Mouse (Mus musculus) erythroblast, adult 5-6 weeks (primary cell): Measurements from ENCODE around the gene Mroh7. TPM values are rescaled to one million over a fixed set of nuclear protein-coding genes. Genes with fewer than 3 reads are reported as not detected.
A peak's percentile ranks its signal among the peaks of the same experiment; 100 is the strongest.

Experiments
- ATAC-seq: replicated peaks from 2 replicates; pipeline ENCODE4 v1.8.0; 2016; ENCODE audit warnings: moderate number of reproducible peaks, mild to moderate bottlenecking, moderate TSS enrichment, inconsistent platforms; ENCODE audit not compliant: poor library complexity, low FRiP score, severe bottlenecking
- total RNA-seq, 2 experiments: library from RNA; stranded (forward) in 1 of 2; stranded (reverse) in 1 of 2; fragments of 150-400 nt in 1 of 2; fragments of 200-764, 138-1000 nt in 1 of 2; gene quantifications; 2 replicates each; pipeline versions ENCODE4 v1.2.3 to v1.2.4; 2015 to 2017; ENCODE audit warnings: low replicate concordance in 2 of 2

Mroh7 gene
- total RNA-seq, 2 experiments from 2014 or later = not detected

DNA sequence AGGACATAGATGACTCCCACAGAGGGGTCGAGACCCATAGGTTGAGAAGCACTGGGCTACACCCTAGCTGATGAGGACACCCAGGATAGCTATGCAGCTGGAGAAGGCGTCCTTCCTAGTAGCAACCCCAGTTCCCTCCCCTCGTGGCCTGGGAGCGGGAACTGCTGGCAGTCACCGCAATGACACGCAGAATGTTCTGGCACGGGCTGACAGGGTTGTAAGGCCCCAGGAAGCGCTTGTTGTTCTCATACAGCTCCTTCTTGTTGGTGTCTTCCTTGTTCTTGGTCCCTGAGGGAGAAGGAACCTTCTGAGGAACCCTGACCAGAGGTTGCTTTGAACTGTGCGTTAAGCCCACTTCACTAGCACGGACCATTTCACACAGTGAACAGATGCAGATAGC, 26.8 kb downstream of the Mroh7 start:
- no peak for ATAC-seq

DNA sequence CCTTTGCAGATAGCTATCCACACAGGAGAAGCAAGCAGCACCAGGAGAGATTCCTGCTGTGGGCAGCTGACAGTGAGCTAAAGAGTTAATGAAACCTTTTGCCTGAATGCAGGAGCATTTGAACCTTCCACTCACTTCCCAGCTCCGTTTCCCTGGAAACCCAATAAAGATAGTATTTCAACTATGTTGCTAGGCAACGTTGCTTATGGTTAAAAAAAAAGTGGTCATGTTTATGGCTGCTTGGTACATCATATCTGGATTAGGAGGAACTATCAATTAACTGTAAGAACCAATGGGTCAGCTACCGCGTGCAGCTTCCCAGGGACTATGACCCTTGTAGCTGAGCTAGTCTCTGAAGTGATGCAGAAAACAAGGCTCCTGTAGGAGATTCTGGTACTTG, 29.9 kb downstream of the Mroh7 start:
- no peak for ATAC-seq

DNA sequence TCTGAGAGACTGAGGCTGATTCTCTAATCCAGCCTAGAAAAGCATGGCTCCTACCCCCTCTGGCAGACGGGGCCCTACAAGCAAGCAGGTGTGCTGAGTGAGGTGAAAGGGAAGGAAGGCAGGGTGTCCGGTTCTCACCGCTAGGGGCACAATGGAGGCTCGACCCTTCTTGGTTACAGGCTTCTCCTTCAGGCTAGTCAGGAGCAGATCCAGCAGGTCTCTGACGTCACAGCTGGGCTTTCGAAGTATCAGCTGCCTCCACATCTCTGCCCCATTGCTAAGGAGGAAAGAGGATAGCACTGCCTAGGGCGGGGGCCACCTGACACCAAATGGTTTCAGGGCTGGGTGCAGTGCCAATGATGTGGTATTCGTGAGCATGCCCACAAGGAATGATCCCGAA, 30.7 kb downstream of the Mroh7 start:
- ATAC-seq = 0 out of 2 replicates have a peak, but pooled peaks have one; percentile 51

DNA sequence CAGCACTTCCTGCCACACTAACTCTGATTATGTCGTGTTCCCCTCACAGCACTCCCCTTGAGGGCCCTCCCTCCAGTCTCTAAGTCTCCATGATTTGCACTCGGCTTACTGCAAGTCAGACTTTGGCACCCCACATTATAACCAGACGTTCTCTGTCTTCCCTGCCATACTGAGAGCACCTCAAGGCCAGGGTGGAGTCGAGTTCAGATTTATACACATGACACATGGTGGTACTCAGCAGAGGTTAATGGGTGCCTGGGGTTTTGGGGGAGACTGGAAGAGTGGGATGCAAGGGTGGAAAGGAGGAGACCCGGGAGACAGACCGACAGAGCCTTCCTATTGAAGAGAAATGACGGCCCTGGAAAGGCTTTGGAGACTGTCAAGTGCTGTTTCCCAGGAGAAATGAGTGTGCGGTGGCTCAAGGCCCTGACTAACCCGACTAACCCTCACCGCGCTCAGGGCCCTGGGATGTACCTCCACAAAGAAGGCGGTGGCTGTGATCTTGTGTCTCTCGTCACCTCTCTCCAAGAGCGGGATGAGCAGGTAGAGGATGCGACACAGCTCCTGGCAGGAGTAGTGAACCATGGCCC, 36.8 kb downstream of the Mroh7 start:
- ATAC-seq = no peak

DNA sequence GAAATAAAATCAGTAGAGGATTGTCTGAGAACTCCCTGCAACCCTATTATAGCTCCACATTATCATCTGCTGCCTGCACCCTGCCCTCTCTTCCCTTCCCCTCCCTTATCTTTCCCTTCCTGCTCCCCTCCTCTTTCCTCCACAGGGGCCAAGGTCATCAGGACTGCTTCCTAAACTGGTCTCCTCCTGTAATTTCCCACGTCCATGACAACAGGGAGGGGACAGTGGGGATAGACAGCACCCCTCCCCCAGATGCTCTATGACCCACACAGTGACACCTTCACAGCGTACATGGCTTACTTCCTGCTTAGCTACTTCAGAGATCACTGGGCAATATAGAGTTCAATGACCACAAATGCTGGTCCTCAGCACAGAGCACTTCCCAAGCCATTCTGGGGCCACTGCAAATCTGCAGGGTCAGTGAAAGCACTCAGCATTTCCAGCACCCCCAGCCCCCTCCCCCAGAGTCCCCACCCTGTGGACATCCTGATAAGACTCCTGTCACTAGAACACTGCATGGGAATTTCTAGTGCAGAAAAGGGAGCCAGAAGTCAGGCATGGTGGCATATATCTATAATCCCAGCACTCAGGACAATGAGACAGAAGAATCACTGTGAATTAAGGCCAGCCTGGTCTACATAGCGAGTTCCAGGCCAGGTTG, 42.0 kb downstream of the Mroh7 start:
- no peak for ATAC-seq

DNA sequence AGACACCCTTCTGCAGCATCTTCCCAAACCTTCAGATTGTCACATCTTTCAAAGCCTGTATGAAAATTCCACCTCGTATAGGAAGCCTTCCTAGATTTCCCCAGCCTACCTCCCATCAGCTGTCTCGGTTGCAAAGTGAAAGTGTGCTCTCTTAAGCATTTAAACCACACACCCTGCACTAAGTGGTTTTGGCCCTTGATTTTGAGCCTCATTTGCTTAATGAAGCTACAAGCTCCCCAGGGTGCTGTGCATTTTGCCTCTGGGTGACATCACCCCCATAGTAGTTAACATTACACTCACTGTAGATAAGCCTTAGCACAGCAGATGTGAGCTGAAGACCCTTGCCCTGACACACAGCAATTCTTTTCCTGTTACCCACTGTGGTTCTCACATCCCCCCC, 49.8 kb downstream of the Mroh7 start:
- ATAC-seq = no peak

DNA sequence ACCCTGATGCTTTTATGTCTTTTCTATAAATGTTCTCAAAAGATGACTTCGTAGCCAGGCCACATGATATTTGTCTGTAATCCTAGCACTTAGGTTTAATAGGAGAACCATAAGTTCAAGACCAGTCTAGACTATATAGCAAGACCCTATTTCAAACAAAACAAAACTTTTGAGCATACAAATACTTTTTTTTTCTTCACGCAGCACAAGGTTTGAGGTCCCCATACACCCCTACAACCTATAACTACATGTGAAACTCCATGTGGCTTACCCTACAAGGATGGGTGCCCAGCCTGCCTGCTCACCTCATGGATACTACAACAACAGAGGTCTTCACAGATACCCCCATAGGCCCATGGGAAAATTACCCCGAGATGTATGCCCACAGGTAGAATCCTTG, 51.6 kb downstream of the Mroh7 start:
- ATAC-seq = peak; percentile 30; the same call in 1 of the 2 replicates

DNA sequence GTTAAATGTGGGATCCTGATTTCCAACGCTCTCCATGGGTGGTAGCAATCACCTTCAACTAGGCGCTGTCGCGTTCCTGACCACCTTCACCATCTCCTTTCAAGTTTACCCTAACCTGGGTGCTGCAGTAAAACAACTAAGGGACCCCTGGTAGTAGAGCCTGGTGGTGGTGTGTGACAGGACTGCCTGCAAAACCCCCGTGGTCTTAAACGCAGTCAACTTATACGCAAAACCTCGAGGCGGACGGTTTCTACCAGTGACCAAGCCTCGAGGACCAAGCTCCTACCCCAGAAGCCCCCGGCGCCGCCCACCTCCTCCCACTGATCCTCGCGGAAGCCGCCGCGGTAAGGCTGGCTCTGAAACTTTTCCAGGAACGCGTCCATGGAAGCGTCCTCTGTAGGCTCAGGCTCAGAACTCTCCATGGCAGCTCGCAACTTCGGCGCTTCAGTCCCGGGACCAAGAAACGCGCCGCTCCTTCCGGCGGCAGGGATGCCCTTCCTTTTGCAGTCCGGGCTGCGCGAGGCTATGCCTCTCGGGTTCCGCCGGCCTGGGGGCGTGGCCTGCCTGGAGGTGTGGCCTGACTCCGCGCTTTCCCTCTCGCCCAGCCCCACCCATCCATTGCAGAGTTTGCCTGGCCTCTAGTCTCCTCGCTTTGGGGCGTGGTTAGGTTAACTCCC, 52.1 kb downstream of the Mroh7 start, which contains the start of gene Ttc4:
Ttc4 (minus strand) TSS at position 503 of the 677 bp plus-strand sequence.
- peak; percentile 97 for ATAC-seq

DNA sequence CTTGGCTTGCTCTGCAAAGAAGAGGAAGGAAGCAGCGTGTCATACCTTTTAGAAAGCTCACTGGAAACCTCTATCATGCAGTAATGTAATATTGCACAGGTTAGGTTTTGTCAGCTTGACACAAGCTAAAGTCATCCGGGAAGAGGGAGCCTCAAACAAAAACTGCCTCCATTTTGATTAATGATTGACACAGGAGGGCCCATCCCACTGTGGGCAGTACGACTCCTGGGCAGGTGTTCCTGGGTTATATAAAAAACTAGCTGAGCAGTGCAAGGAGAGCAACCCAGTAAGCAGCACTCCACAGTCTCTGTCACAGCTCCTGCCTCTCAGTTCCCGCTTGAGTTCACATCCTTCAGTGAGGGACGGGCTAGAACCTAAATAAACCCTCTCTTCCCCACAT, 54.0 kb downstream of the Mroh7 start:
- ATAC-seq = no peak

DNA sequence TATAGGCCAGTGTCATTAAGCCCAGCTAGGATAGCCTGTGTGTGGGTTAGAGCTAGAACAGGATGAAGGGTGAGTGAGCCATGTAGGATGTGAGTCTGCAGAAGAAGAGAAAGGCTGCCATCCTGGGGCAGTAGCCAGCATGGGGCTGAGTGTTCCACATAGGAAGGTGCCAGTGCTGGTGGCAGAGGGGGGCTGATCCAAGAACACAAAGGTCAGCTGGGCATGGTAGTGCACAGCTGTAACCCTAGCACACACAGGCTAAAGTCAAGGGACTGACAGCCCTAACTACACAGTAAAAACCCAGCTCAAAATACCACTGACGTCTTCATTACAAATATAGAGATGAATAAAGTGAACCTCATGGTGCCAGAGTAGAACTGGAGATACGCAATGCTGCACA, 64.2 kb downstream of the Mroh7 start:
- ATAC-seq = no peak

DNA sequence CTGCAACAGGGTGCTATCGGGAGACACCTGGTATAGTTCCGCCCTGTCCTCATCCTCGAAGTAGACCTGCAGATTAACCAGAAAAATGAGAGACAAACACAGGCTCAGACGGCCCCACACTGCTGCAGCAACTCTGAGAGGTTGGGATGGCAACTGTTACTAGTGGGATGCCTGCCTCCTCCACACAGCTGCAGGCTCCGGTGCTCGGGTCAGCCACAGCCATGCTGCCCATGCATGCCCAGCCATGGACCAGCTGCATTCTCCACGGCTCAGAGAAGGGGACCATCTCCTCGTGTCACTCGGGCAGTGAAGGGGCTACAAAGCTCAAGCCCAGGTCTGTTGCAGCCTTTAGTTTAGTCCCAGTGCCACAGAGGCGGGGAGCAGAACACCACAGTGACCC, 65.1 kb downstream of the Mroh7 start:
- no peak for ATAC-seq

DNA sequence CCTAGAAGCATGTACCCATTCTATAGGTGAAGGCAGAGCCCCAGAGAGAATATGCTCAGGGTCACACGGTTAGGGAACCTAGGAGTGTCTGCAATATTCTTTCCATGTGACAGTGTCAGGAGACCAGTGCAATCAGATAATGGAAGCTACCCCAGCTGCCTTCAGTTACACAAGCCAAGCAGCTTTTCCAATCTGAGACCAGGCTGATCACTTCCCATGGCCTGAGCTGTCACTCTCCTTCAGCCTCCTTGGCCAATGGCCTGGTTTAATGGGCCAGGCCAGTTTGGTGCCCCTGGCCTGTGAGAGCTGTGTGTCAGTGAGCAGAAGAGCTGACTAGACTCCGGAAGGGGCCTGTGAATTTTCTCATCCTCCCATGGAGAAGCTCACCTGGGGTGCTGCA, 65.5 kb downstream of the Mroh7 start:
- ATAC-seq = no peak

DNA sequence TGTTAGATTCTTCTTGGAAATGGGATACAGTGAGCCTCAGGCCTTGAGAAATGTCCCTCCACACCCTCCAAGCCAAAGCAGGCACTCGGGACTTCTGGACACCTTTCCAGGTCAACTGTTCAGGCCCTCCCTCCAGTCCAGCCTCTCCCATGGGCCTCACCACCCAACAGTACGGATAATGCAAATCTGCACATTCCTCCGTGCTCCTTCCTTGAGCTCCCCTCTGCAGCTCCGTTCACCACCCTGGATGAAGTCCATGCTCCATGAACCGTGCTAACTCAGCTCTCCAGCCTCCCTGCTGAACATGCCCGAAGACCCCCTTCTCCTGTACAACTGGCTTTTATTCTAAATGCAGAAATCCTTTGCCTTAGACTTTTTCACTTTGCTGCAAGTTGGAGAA, 66.0 kb downstream of the Mroh7 start:
- no peak for ATAC-seq

DNA sequence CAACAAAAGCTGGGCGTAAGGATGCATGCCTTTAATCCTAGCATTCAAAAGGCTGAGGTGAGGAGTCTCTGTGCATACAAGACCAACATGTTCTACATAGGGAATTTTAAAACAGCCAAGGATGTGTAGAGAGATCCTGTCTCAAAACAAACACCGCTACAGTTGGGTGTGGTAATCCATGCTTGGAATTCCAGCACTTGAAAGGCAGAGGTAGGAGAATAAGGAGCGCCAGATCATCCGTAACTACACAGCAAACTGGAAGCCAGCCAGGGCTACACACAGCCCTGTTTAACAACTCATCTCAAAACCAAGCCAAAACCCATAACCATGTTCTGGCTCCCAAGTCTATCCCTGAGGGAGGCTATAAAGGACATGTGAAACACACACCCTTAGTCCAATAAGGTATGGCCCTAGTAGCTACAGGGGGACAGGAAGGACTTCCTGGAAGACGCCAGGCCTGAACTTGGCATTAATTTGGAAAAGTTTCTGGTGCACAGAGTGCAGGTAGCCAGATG, 66.7 kb downstream of the Mroh7 start:
- no peak for ATAC-seq

DNA sequence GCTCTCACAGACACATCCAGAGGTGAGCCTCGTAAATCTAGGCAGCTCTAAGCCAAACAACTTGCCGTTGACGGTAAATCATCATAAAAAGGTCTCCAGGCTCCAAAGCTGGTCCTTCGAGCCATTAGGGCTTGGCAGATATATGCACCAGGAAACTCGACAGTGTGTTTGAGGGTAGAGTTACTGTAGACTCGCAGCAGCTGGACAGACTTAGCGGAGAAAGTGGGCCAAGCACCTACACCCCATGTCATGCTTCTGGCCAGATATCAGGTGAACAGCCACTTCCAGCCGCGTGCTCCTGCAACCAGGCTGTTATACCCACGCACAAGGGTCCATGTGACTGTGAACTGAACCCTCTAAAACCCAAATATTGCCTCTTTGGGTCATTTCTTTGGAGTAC, 75.0 kb downstream of the Mroh7 start:
- no peak for ATAC-seq

DNA sequence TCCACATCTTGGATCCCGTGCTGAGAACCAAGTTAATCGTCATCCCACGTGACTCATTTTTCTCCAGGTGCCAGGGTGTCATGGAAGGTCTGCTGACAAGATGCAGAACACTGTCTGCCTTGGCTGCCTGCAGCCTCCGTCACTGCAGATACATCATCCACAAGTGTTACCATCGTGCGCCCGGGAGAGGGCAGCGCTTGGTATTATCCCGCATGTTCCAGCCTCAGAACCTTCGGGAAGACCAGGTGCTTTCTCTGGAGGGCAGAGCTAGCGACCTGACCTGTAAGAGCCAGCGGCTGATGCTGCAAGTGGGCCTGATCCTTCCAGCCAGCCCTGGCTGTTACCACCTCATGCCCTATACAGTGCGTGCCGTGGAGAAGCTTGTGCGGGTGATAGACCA, 77.7 kb downstream of the Mroh7 start:
- ATAC-seq = no peak

DNA sequence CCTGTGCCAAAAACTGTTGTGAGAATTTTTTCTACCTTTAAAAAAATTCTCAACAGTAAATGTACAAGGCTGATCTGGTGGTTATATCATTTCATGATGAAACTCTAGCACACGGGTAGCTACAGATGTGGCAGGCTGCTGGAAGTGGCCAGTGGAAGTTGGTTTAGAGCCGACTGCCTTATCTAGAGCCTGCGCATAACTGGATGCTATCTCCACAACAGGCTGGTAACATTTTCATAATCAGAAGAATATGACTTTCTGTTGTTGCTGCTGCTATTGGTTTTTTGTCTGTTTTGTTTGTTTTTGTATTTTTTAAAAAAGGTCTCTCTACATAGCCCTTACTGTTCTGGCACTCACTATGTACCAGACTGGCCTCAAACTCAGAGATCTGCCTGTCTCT, 78.2 kb downstream of the Mroh7 start:
- no peak for ATAC-seq

DNA sequence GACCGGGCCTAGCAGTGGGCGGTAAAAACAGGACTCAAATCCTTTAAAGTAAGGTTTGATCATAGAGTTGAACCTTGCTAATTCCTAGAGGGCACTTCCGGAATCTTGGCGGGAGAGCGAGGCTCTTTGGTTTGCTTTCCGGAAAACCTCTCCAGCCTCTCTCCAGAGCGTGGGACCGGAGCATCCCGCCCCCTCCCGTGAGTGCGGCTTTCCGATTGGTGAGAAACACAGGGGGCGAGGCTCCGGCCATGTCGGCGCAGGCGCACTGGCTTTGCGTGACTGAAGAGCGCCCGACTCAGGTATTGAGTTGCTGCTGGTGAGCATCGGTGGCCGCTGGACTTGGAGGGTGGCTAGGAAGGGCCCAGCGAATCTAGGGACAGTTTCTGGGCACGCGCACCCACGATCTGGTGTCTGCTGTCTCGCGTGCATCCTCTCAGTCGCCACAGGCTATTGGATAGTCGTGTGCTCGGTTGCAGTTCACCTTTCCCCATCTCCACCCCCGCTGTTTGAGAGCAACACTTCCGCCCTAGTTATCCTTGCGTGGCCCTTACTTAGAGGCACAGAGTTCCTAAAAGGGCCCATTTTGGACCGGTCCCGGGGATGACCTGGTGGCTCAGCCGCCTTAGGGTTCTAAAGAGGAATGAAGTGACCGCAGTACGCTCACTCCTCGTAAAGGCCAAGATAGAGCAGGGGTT, 79.7 kb downstream of the Mroh7 start, which contains the start of gene Pars2:
Pars2 (plus strand) TSS at position 237 of the 695 bp plus-strand sequence.
- ATAC-seq = peak; percentile 97

DNA sequence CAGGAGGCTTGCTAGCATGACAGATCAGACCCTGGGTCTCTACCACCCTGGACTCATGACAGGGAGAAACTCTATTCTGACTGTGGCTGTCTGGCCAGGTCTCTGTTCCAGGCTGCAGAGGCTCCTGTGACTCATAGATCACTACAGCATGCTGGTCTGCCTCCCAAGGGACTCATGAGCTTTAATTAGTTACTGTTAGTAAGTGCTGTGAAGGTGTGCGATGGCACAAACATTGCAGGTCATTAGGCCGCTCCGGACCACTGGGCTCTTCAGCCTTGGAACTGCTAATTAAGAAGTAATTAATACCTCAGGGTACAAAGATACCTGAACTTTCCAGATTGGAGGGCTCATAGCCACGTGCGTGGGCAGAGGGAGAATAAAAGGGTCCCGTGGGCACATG, 83.6 kb downstream of the Mroh7 start:
- no peak for ATAC-seq

DNA sequence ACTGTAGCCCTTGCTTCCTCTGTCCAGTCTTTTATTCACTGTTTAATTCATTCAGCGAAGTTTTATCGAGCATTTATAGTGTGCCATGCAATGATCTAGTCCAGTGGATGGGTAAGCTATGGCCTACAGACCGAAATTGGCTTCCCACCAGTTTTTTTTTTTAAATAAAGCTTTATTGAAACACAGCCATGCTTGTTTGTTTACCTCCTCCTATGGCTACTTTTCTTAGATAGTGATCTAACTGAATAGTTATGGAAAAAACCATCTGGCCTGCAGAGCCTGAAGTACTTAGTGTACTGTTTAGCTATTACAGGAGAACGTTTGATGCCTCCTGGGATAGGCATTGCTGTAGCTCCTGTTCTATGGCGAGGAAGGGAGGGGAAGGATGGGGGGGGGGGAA, 84.9 kb downstream of the Mroh7 start:
- ATAC-seq = no peak
